7 mouse cellular contexts compared by ENCODE assay signal in genomic region chr6:125351368-125352045, GRCm38 (mm10). TPM values are rescaled to one million over a fixed set of nuclear protein-coding genes. Genes with fewer than 3 reads are reported as not detected.
DNase-seq lines count a peak whose midpoint lies in the region; ATAC-seq lines count a peak whose summit lies in the region.

No protein-coding gene starts in this region.

- no peaks in the 10 kb centered on the region for H3K9me3 ChIP-seq in heart, embryonic 14.5 days (ENCODE audit: control insufficient read depth, low read length)
- no peaks in the 10 kb centered on the region for H3K9me3 ChIP-seq in limb, embryonic 15.5 days
- no peaks in the 10 kb centered on the region for H3K9me3 ChIP-seq in stomach, embryonic 14.5 days (ENCODE audit: control insufficient read depth, low read depth, low read length)

- H3K27ac ChIP-seq in heart, embryonic 14.5 days (replicated peaks in 1 of 2; ENCODE audit: control insufficient read depth in 1 of 2, insufficient read depth in 1 of 2, low read depth in 2 of 2, low read length in 2 of 2) = no peak overlapping the region
- H3K27ac ChIP-seq in limb, embryonic 15.5 days = 0 out of 2 replicates have a peak overlapping the region, but pooled peaks have one; percentile 35
- no peak overlapping the region for H3K27ac ChIP-seq in stomach, embryonic 14.5 days (ENCODE audit: low read length)

- H3K4me2 ChIP-seq in heart, embryonic 14.5 days (ENCODE audit: low read length) = peak overlapping the region; percentile 89
- peak overlapping the region; percentile 72 for H3K4me2 ChIP-seq in limb, embryonic 15.5 days
- H3K4me2 ChIP-seq in stomach, embryonic 14.5 days (replicated peaks; ENCODE audit: low read depth, low read length) = peak overlapping the region; percentile 62

- H3K27me3 ChIP-seq in heart, embryonic 14.5 days (ENCODE audit: control insufficient read depth, insufficient read depth, low read length) = no peaks in the 10 kb centered on the region
- H3K27me3 ChIP-seq in limb, embryonic 15.5 days = no peaks in the 10 kb centered on the region
- H3K27me3 ChIP-seq in stomach, embryonic 14.5 days (ENCODE audit: control insufficient read depth, insufficient read depth, low read length) = no peaks in the 10 kb centered on the region

- DNase-seq in urinary bladder, postnatal 14 days (ENCODE audit: low spot score) = peak; percentile 71
- no peak for DNase-seq in urinary bladder, adult 2 months (ENCODE audit: low spot score)
- no peak for DNase-seq in cerebellum, adult 9-10 months

- H3K9ac ChIP-seq in heart, embryonic 14.5 days (ENCODE audit: low read length) = no peak overlapping the region
- no peak overlapping the region for H3K9ac ChIP-seq in limb, embryonic 15.5 days
- no peak overlapping the region for H3K9ac ChIP-seq in stomach, embryonic 14.5 days (replicated peaks; ENCODE audit: low read depth, low read length)

- ATAC-seq in heart, embryonic 14.5 days (ENCODE audit: insufficient number of reproducible peaks, insufficient read depth, low FRiP score, low read depth) = no peak
- no peak for ATAC-seq in limb, embryonic 15.5 days (ENCODE audit: insufficient number of reproducible peaks, low FRiP score, low TSS enrichment, low read depth)
- ATAC-seq in stomach, embryonic 14.5 days (ENCODE audit: insufficient number of reproducible peaks, insufficient read depth, low FRiP score, low read depth) = no peak
- ATAC-seq in frontal cortex, adult (ENCODE audit: low TSS enrichment) = no peak

- 58% methylated on average over 8 of the region's 8 CpGs for WGBS in heart, embryonic 14.5 days
- WGBS in limb, embryonic 15.5 days = 56% methylated on average over 8 of the region's 8 CpGs
- WGBS in stomach, embryonic 14.5 days = 60% methylated on average over 8 of the region's 8 CpGs

- peaks cover 46 to 68% of the 10 kb centered on the region in 2 experiments for H3K4me1 ChIP-seq in heart, embryonic 14.5 days (ENCODE audit: control insufficient read depth in 2 of 2, insufficient read depth in 2 of 2, low read length in 2 of 2)
- H3K4me1 ChIP-seq in limb, embryonic 15.5 days = peaks cover 72% of the 10 kb centered on the region
- peaks cover 49% of the 10 kb centered on the region for H3K4me1 ChIP-seq in stomach, embryonic 14.5 days (ENCODE audit: control insufficient read depth, insufficient read depth, low read length)

- peak overlapping the region in 1 of 2 experiments; percentile 73; a peak in 2 of 4 replicates for H3K4me3 ChIP-seq in heart, embryonic 14.5 days (ENCODE audit: control insufficient read depth in 1 of 2, insufficient read depth in 1 of 2, low read depth in 1 of 2, low read length in 2 of 2)
- peak overlapping the region; percentile 64 for H3K4me3 ChIP-seq in limb, embryonic 15.5 days
- H3K4me3 ChIP-seq in stomach, embryonic 14.5 days (ENCODE audit: low read depth, low read length) = peak overlapping the region; percentile 82; the same call in 1 of the 2 replicates

- H3K36me3 ChIP-seq in heart, embryonic 14.5 days (ENCODE audit: control insufficient read depth, insufficient read depth, low read length) = no peaks in the 10 kb centered on the region
- no peaks in the 10 kb centered on the region for H3K36me3 ChIP-seq in limb, embryonic 15.5 days
- no peaks in the 10 kb centered on the region for H3K36me3 ChIP-seq in stomach, embryonic 14.5 days (ENCODE audit: control insufficient read depth, insufficient read depth, low read length)

RNA-seq across cellular contexts. Expression of gene Tnfrsf1a, which starts 2.3 kb away (rescaled TPM):
- 140 and 152 TPM in 2 replicates for polyA plus RNA-seq in urinary bladder, adult 2 months (2012; rRNA removed)
- polyA plus RNA-seq in heart, embryonic 14.5 days (2014; fragmentation: Nextera tagmentation; extraction: Ambion mirVana) = 41.4 and 43.5 TPM in 2 replicates
- 95.6 and 98.8 TPM in 2 replicates for polyA plus RNA-seq in limb, embryonic 15.5 days (2015; fragmentation: Nextera tagmentation; extraction: Ambion mirVana)
- polyA plus RNA-seq in stomach, embryonic 14.5 days (2014; fragmentation: Nextera tagmentation; extraction: Ambion mirVana) = 64.2 and 69.9 TPM in 2 replicates

RNA-seq across cellular contexts. Expression of gene Plekhg6, which starts 29.1 kb away (rescaled TPM):
- polyA plus RNA-seq in urinary bladder, adult 2 months (2012; rRNA removed) = 17.5 and 18.7 TPM in 2 replicates
- 0.05 TPM in 1 of 2 replicates, not detected in the other for polyA plus RNA-seq in heart, embryonic 14.5 days (2014; fragmentation: Nextera tagmentation; extraction: Ambion mirVana)
- 4.2 and 4.5 TPM in 2 replicates for polyA plus RNA-seq in limb, embryonic 15.5 days (2015; fragmentation: Nextera tagmentation; extraction: Ambion mirVana)
- polyA plus RNA-seq in stomach, embryonic 14.5 days (2014; fragmentation: Nextera tagmentation; extraction: Ambion mirVana) = 1.7 and 2.1 TPM in 2 replicates

RNA-seq across cellular contexts. Expression of gene Scnn1a, which starts 31.0 kb away (rescaled TPM):
- 2.9 and 3.9 TPM in 2 replicates for polyA plus RNA-seq in urinary bladder, adult 2 months (2012; rRNA removed)
- 0.65 and 1.00 TPM in 2 replicates for polyA plus RNA-seq in heart, embryonic 14.5 days (2014; fragmentation: Nextera tagmentation; extraction: Ambion mirVana)
- polyA plus RNA-seq in limb, embryonic 15.5 days (2015; fragmentation: Nextera tagmentation; extraction: Ambion mirVana) = 5.2 and 5.3 TPM in 2 replicates
- 1.3 and 2.6 TPM in 2 replicates for polyA plus RNA-seq in stomach, embryonic 14.5 days (2014; fragmentation: Nextera tagmentation; extraction: Ambion mirVana)

RNA-seq across cellular contexts. Expression of gene Ltbr, which starts 37.8 kb away (rescaled TPM):
- polyA plus RNA-seq in urinary bladder, adult 2 months (2012; rRNA removed) = 101 and 118 TPM in 2 replicates
- 38.5 and 41.5 TPM in 2 replicates for polyA plus RNA-seq in heart, embryonic 14.5 days (2014; fragmentation: Nextera tagmentation; extraction: Ambion mirVana)
- polyA plus RNA-seq in limb, embryonic 15.5 days (2015; fragmentation: Nextera tagmentation; extraction: Ambion mirVana) = 47.0 and 50.5 TPM in 2 replicates
- polyA plus RNA-seq in stomach, embryonic 14.5 days (2014; fragmentation: Nextera tagmentation; extraction: Ambion mirVana) = 55.1 and 62.6 TPM in 2 replicates
